Mouse (Mus musculus): ENCODE data around the gene Pth1r. TPM values are rescaled to one million over a fixed set of nuclear protein-coding genes. Genes with fewer than 3 reads are reported as not detected.
A peak's percentile ranks its signal among the peaks of the same experiment; 100 is the strongest.

Pth1r gene
- total RNA-seq, 2 experiments from 2014 or later = 18.0 to 37.9 TPM

DNA sequence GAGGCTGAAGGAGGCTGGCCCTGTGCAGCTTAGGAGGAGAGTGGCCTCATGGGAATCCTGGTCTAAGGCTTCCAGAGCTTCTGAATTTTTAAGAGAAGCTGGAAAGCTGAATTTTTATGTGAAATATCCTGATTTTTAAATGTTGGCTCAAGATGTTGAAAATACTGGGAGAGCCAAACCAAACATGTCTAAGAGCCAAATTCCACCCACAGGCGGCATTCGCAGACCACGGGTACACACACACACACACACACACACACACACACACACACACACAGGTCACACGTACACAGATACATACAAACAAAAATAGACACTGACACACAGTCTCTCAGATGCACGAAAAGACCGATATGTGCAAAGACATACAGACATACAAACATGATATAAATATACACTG lies 28.9 kb downstream of the Pth1r start:
- DNase-seq (ENCODE audit: low spot score in 2 of 2) = no peak

DNA sequence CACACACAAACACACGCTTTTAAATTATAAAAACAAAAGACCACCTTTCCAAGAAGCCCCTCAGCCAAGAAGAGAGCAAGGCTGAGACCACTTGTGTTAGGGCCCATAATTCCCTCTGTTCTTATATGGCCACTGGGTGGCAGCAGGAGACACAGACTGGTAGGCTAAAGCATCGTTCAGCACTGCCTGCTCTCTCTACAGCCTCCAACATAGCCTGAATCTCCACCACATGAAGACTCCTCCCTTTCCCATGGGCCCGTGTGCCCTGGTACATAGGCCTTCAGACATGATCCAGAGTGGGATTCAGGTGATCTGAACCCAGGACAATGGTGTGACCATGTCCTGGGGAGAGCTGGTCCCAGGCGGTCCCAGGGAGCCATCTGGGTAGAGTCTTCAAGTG lies 30.2 kb downstream of the Pth1r start:
- DNase-seq (ENCODE audit: low spot score in 2 of 2) = peak in 1 of 2 experiments; percentile 36

DNA sequence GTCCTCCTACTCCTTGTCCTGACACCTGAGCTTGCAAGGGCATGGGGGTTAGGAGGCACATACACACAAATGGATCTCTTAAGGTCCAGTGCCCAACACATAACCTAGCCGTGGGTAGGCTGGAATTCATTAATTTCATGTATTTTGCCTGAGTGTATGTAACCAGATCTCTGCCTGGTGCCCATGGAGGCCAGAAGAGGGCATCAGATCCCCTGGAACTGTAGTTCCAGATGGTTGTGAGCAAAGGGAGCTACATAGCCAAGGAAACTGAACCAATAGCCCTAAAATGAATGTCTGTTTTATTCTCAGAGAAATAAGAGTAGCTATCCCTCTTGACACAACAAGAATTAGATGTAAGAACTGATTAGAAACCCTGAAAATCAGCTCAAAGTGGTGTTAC lies 31.5 kb downstream of the Pth1r start:
- no peak for DNase-seq (ENCODE audit: low spot score in 2 of 2)

DNA sequence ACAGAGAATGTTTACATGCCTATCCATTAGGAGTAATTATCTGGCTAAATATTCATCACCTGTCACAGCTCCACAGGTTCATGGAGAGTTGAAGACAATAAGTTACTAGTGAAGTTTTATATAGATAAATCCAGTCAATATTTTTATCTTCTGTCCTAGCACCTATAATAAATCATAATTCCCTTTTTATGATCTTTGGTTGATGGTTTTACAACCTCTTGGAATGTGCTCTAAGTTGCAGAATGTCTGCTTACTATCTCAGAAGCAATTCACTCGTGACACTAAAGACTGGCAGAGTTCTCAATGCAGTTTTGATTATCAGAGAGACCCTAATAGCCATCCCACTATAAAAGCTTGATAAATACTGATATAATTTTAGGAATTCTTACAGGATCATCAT lies 33.6 kb downstream of the Pth1r start:
- DNase-seq (ENCODE audit: low spot score in 2 of 2) = no peak

DNA sequence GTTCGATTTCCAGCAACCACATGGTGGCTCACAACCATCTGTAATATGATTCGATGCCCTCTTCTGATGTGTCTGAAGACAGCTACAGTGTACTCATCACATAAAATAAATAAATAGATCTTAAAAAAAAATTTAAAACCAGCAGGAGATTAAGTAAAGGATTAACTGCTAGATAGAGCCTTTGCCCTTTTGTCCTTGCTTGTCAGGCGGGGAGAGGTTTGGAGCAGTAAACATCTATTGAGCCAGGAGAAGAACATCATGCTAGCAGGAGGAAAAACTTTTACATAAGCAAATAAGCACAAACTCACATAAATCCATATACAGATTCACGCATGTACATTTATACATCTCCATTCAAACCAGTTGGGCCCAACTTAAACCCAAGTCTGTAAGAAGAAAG lies 34.4 kb downstream of the Pth1r start:
- DNase-seq (ENCODE audit: low spot score in 2 of 2) = no peak

DNA sequence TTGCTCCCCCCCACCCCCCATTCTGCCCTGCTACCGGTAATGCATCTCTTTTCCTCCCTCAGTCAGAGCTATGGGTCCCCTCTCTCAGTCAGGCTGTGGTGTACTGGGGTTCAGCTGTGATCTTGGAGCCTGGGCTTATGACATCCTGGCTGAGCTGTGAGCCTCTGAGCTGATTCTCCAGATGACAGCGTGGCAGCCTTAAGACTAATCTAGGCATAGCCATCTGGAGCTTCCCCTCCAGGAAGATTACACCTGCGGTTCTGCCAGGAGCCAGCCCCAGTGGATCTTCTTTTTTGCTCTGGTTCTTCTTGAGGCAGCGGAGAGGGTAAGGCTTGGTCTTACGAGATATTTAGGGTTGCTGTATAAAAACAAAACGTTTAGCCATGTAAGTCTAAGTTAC lies 34.9 kb downstream of the Pth1r start:
- DNase-seq (ENCODE audit: low spot score in 2 of 2) = no peak

DNA sequence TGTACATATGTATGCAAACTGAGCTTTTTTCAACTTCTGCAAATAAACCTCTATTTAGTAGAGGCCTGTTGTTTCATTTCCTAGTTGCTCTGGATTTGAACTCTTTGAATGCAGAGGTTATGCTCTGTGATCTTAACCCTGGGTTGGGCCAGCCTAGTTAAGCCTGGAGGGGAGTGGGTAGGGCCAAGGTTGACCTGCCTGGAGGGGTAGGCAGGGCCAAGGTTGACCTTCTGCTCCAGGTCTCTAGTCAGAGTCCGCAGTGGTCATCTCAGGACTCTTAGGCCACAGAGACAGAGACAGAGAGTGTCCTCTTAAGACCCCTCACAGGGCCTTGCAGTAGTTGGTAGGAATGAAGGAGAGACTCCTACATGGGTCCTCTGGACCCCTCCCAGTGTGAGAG lies 35.4 kb downstream of the Pth1r start:
- DNase-seq (ENCODE audit: low spot score in 2 of 2) = no peak

DNA sequence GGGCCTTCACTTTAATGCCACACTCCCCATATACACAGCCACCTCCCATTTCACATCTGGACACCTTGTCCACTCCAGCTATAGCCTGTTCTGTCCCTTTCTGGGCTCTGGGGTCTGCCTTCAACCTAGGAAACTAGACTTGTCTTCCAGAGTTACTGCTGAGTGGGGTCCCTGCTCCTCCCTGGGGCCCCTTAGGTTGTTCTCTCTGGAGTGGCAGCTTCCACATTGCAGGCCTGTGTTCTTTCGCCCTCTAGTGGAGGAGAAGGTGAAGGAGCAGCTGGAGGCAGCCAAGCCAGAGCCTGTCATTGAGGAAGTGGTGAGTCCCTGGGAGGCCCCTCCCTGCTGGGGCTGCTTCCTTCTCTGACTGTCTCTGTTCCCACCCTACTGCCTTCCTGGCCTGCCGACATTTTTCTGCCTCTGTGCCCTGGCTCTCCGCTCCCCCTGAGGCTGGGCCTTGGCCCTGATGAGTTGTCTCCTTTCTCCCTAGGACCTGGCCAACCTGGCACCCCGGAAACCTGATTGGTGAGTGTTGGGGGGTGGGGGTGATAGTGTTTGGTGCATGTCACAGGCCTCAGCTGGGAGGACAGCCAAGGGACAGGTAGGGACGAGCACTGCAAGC lies 37.2 kb downstream of the Pth1r start:
- peak; percentile 23 to 56 for DNase-seq (ENCODE audit: low spot score in 2 of 2)

DNA sequence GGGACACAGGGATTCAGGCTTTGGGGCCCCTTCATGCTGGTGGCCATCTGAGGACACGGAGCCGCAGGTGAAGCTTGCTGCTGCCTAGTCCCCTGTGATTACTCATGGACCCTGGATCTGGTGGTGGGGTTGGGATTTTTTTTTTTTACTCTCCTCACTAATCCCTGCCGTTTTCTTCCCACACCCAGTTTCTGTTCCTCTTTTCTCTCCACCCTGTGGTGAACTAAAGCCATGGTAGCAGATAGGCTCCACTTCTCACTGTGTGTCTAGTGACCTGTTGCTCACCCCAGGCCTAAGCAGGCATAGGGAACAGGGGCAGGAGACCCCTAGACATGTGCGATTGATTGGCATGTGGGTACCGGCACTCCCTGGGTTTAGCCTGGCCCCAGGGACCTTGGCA lies 40.2 kb downstream of the Pth1r start:
- no peak for DNase-seq (ENCODE audit: low spot score in 2 of 2)

DNA sequence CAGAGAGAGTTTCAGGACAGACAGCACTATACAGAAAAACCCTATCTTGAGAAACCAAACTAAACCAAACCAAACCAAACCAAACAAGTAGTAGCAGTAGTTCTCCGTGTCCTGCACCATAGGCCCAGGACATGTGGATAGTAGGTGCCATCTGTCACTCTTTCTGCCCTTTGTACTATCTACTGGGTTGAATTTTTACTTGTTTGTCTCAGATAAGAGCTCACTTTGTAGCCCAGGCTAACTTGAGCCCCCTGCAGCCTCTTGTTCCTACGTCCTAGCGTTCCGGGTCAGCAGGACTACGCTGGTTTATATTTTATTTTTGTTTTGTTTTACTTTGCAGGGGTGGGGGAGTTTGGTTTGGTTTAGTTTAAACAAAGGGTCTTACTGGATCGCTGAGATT lies 43.0 kb downstream of the Pth1r start:
- DNase-seq (ENCODE audit: low spot score in 2 of 2) = no peak

DNA sequence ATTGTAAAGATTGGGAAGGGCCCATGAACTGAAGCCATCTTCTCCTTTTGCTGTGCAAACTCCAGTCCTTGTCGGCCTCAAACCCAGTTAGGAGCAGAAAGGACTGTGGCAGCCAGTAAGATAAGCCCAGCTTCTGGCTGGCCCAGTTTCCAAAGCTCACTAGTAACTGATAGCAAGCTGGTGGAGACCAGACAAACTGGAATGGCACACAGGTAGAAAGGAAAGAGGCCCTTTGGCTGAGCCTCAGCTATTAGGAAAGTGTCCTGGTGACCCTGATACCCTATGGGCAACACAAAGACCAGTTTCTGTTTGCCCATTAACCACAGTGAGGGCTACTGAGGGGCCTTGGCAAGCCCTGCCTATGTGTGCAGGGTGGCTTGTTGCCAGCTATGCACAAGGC lies 44.1 kb downstream of the Pth1r start:
- no peak for DNase-seq (ENCODE audit: low spot score in 2 of 2)

DNA sequence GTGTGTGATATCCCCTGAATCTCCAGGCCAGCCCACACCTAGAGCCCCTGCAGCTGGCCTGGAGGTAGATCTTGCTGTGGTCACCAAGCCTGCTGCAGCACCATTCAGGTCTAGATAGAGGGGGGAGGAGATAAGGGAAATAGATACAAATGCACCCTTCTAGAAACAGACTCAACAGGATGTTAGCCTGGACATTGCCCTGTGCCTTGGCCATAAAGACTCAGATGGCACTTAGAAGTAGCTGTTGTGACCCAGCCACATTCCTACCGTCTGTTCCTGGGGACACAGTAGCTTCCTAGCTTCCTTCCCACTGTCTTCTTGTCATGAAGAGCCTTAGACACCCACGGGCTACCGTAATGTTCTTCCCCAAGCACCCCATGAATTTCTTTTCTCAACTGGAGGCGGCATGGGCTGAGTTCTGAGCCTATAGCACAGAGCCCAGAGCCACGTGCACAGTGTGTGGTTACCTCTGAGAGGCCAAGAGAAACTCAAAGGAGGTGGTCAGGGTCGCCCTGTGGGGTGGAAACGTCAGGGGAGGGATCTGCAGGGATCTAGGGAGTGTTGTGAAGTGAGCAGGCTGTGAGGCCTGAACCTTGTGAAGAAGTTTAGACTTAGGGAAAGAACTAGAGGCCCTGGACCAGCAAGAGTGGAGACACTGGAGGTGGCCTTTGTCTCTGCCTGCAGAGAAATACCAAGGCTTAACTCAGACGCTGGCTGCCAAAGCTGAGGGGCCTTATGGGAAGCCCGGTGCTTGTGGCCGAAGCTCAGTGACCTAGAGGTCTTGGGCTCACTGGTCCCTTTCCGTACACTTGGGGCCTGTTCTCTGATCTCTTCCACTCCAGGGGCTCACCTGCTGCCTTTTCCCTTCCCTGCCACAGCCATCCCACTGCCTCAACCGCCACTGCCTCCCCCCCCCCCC lies 45.6 kb downstream of the Pth1r start:
- no peak for DNase-seq (ENCODE audit: low spot score in 2 of 2)

DNA sequence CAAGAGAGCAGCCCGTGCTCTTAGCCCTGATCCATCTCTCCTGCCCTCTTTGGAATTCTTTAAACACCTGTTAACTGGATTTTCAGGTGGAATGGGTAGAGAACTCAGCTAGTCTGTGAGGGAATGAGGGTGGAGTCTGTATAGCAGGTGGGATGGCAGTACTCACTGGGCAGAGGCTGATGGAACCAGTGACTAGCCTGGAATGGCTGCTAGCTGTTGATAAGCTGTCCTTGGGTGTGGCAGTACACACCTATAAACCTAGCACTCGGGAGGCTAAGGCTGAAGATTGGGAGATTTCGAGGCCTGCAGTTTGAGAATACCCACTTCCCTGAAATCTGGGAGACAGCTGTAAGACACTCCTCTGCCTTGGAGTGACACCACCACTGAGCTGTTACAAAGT lies 47.4 kb downstream of the Pth1r start:
- DNase-seq (ENCODE audit: low spot score in 2 of 2) = no peak

DNA sequence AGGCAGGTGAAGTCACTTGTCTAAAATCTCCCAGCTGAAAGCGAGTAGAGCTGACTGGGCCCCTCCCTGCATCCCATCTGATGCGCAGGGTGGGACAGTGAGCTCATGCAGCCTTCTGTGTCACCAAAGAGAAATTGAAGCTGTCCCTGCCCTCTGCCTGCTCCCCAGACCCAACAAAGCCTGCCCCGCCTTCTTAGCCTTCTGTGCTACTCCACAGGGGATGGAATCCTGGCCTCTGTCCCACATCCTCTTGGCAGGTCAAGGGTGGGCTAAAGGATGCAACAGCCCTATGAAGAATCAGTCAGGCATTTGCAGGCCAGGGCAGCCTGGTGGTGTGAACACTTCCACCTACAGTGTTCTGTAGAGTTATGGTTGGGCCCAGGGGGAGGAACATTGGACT lies 49.5 kb downstream of the Pth1r start:
- no peak for DNase-seq (ENCODE audit: low spot score in 2 of 2)

DNA sequence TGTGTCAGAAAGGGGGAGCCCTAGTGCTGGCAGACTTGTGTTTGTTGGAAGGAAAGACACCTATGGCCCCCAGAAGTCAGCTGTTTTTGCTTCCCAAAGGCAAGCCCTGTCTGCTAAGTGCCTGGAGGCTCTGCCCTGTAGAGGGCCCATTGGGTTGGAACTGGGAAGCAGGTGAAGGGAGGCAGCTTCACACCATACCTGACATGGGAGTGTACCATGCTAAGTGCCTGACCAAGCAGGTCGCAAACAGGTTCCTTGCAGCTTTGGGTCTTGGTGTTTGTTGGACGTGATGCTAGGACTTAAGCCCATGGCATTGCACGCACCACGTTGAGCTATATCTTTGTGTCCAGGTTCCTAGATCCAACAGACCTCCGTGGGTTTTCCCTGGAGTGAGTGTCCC lies 50.5 kb downstream of the Pth1r start:
- DNase-seq (ENCODE audit: low spot score in 2 of 2) = no peak

DNA sequence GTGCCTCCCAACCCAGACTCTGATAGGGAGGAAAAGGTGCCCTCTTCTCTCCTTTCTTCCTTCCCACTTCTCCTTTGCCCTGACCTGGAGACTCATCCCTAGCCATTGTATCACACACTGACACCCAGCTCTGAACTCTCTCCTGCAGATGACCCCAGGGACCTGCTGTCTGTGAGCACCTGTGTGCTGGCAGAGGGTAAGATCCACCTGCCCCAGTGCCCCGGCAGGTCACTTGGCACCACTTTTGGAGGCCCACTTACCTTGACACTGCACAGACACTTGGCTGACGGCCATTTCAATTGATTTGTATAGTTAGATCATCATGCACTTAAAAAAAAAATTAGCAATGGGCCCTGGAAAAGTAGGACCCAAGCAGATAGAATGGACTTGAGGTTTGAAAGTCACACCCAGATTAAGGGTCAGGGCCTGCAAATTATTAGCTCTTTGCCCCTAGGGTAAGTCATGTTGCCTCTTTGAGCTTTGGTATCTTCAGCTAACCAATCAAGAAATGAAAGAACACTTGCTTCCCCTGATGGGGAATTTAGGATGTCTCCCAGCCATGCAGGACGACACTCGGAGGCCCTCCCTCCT lies 51.7 kb downstream of the Pth1r start:
- no peak for DNase-seq (ENCODE audit: low spot score in 2 of 2)

DNA sequence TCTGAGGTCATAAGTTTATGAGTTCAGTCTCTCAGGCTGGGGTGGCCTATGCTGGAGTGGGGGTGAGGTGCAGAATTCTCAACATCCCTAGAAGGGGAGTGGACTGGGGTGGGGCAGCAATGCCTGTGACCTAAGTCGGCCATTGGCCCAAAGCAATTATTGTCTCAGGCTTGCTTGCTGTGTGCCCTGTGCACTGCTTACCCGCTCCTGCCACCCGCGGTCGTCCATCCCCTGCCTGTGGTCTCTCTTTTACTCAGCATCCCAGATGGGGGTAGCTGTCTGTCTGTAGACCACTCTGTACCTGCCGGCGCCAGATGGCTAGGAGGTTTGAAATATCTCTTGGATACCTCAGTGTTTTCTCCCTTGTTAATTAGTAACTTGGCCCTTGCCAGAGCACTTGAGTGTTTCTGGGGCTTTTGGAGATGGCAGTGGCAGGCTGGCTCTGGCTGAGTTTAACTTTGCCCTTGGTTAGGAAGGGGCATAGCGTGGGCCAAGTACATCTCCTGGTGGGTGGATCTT lies 57.6 kb downstream of the Pth1r start:
- DNase-seq (ENCODE audit: low spot score in 2 of 2) = no peak

DNA sequence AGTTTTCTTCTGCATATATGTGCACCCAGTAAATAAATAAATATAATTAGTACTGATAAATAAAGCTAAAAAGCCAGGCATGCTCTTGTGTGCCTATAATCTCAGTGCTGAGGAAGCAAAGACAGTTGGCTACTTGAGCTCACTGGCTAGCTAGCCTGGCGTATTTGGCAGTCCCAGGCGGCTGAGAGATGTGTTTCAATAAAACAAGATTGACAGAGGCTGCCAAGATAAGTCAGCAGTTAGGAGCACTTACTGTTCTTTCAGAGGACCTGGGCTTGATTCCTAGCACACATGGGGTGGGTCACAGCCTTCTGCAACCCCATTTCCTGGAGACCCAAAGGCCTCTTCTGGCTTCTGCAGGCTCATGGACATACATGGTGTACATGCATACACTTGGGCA lies 59.1 kb downstream of the Pth1r start:
- DNase-seq (ENCODE audit: low spot score in 2 of 2) = no peak

DNA sequence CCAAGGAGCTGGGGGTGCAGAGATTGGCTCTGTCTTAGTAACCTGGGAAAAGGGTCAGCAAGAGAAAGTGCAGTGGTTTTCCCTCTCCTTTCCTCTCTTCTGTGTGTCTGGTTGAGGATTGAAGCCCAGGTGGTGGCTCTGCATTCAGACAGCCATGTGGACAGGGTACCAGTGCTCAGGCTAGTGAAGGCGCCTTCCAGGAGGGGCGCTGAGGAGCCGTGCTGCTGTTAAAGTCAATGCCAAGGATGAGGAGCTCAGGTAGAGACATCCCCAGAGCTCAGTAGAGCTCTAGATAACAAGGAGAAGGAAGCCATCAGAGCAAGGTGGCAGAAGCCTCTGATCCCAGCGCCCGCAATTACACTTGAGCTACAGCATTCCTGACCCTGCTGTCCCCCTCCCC lies 59.9 kb downstream of the Pth1r start:
- DNase-seq (ENCODE audit: low spot score in 2 of 2) = no peak

DNA sequence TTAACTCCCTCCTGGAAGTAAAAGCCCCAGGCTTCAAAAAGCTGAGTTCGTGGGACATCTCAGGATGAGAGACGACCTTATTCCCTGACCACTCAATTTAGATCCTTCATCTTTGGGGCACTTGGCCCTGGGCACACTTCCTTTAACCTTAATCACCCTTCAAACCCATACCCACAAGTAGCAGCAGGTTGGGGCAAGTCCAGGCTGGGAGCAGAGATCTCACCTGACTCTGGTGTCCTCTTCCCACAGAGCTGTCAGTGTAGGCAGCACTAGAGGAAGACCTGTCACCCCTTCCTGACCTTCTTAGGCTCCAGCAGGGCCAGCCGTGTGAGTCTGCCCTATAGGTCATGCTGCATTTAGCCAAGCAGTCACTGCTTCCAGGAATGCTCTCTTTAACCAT lies 60.5 kb downstream of the Pth1r start:
- no peak for DNase-seq (ENCODE audit: low spot score in 2 of 2)

DNA sequence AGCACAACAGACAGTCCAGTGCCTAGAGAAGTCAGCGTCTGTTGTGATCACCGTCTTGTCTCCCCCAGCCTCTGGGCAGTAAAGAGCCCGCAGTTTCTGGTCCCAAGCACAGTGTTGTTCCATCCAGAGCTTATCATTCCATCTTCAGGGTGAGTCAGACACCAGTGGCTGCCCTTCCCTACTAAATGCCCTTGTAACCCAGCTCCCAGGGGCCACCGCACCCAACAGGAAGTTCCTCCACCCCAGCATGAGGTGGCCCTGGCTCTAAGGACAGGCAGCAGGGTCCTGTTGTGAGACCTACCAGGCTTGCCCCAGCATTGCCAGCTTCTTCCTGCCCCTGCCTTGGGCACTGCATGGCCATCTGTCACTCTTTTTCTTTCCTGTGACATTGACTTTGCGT lies 61.4 kb downstream of the Pth1r start:
- DNase-seq (ENCODE audit: low spot score in 2 of 2) = no peak

DNA sequence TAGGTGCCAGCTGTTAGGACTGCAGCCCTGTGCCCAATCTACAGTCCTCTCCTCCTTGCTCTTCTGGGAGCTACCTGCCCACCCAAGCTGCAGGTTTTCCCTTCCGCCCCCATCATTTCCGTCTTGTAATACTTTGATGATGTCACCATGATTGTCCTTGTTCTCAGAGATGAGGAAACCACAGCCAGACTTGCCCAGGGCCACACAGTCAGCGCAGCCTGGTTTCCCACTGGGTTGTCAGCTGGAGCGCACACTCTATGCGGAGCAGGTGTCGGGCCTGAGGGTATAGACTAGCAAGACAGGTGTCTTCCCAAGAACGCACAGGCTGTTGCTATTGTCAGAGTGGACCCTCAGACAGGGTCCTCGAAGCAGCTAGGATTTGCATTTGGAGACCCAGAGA lies 61.8 kb downstream of the Pth1r start:
- no peak for DNase-seq (ENCODE audit: low spot score in 2 of 2)
